Mouse (Mus musculus) adrenal gland, adult 10 weeks (tissue): Measurements from ENCODE around the gene Gm10772. TPM values are rescaled to one million over a fixed set of nuclear protein-coding genes. Genes with fewer than 3 reads are reported as not detected.

ENCODE experiments used
- polyA plus RNA-seq: library from polyadenylated mRNA; stranded (reverse); fragments of 350-450 nt; fragmentation: Illumina TruSeq; extraction: RNeasy Lipid Tissue Mini Kit (QIAGEN cat#74804); gene quantifications from one replicate; pipeline ENCODE4 v1.2.3, GENCODE M21; 2014; ENCODE audit warnings: low read depth, low replicate concordance

The Gm10772 gene
- polyA plus RNA-seq = not detected

GRCm38 (mm10) chr13:66227473-66227872 lies at the start of gene Gm10772:
Gene Gm10772, minus strand, starts transcription at chr13:66227573.

Other genes starting within 250 kb of the Gm10772 start
- gene Gm10324, start 108.0 kb downstream of the Gm10772 start, polyA plus RNA-seq = not detected
- gene 2410141K09Rik, start 213.5 kb upstream of the Gm10772 start, polyA plus RNA-seq = not detected